Mouse (Mus musculus) urinary bladder, adult 2 months (tissue): ENCODE measurements at regions not wholly inside any gene's neighbourhood (a gene's known extent, or its start where the extent isn't known, plus 50 kb on each side); places are given as distances from the start of the nearest gene placed in this dataset.

ENCODE experiments used
- DNase-seq: peaks from one replicate; pipeline ENCODE4 v3.0.0; 2022; ENCODE audit warnings: low spot score

DNA sequence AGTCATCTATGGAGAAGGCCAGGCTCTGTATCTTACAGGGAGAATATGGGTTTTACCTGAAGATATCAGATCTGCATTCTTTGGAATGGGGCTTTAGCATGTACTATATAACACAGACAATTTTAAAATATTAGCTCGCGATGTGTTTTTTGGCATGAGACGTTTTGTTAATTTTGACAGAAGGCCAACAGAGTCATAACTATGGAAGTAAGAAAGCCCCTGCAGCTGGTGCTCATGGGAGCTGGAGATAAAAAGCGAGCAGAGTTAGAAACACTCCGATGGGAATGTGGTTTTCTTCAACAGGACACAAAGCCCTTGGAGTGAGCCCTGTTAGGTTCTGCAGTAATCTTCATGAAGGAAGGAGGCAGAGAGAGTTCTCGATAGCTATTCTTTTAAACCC is 176.6 kb downstream of the Rps12 start:
- no peak for DNase-seq

DNA sequence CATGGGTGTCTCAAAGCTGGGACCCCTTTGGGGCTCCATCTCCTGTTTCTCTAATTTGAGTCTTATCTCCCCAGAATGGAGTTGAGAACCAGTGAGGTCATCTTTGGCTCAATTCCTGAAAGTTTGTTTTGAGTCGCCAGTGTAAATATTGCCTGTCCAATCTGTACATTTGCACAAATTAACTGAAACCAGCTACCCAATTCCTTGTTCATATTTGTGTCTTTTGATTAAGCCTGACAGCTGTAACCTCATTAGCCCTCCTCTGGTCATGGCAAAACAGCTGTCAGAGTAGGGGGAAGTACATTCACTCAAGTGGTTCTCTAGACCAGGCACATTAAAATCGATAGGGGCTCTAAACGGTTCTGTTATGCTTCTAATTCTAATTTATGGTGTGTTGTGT is 177.0 kb downstream of the Rps12 start:
- no peak for DNase-seq

DNA sequence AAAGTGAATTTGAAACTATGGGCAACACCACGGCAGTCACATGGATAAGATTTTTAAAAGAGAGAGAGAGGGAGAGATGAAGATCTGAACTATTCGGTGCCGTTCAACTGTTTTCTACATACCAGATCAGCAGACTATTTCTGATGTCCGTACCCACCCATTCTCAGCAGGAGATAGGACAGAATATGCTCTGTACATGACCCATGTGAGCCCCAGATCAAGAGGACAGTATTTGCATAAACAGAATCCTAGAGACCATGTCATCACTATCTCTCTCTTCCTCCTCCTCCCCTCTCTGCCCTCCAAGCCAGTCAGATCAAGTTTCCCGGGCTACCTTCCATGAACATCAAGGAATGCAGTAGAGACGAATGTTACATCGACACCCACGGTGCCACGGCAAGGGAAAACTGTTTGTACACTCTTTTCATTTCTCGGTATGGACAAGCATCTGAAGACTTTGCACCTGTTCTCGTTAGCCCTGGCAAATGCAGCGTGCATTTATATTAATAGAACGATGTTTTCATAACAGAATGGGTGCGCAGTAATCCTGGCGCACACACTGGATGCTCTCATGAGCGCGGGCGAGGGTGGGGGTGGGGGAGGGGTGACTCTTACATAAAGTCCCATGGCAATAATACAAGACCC is 177.7 kb downstream of the Rps12 start:
- DNase-seq = no peak

DNA sequence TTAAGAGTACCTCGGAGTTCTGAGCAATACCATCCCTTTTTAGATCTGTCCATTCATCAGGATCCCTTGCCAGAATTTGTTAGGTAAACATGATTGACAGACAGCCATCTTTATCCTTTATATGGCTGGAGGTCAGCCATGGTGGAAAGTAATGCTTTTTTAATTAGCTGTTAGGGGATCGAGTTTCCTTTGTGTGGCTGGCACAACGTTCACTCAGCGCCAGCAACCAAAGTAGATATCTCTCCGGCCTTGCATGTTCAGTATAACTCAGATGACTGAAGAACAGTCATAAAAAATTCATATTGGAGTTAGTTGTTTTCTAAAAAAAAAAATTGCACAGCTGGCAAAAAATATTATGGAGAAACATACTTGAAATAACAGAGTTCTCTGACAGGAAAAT is 186.4 kb downstream of the Rps12 start:
- DNase-seq = no peak

DNA sequence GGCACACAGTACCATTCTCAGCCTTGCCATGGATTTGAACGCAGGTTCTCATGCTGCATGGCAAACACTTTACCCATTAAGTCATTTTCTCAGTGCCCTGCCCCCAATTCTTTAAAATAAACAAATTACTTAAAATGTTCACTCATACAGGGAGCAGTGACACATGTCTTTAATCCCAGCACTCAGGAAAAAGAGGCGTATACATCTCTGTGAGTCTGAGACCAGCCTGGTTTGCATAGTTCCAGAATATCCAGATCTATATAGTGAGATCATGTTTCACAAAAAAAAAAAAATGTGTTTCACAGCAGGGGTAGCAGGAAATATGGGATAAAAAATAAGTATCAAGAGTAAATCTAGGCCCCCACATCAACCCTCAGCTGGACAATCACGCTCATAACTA is 191.5 kb downstream of the Rps12 start:
- DNase-seq = no peak

DNA sequence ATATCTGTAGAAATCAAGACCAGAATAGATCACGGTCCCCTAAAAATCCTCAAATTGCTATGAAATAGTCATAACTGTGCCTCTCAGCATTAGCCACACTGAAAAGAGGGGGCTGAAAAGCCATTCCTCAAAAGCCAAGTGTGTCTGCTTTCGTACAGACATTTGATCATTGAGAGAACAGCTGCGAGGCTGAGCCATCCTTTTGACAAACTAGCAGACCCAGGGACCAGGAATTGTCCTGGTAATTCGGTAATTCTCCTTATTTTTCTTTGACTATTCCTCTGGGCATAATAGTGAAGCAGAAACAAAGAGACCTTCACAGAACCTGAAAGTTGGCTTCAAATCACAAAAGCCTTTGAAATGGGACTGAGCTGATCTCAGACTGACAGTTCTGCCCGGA is 206.8 kb downstream of the Rps12 start:
- DNase-seq = no peak

DNA sequence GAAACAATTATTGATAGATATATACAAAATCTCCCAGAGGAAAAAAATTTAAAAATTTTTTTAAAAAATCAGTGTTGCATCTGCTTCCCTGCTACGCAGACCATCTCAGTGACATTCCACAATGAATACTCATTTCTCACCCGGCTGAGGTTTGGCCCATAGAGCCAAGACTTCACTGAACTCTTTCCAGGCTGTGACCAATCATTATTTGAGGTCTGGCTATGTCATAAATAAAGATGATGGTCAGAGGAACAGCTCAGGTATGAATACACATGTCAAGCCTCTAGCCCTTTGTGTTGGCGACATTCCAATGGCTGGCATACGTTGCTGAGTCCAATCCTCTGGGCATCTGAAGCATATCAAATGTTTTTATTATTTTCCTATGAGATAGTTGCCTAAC is 216.1 kb downstream of the Rps12 start:
- DNase-seq = no peak

DNA sequence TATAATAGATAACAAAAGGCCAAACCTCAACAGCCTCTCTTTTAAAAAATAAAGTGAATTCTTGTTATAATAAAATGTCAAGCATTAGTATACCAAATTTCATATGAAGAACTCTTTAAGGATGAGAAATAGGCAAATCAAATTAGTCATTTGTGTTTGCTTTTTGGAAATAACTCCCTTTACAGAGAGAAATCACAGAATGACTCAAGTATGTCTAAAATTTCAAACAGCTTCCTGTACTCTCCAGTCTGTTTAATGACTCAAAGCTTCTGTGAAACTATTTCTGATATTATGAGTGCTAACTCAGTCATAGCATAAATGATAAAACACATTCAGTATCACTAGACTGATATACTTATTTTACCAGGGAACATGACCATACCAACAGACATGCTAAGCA is 217.7 kb downstream of the Rps12 start:
- DNase-seq = no peak

DNA sequence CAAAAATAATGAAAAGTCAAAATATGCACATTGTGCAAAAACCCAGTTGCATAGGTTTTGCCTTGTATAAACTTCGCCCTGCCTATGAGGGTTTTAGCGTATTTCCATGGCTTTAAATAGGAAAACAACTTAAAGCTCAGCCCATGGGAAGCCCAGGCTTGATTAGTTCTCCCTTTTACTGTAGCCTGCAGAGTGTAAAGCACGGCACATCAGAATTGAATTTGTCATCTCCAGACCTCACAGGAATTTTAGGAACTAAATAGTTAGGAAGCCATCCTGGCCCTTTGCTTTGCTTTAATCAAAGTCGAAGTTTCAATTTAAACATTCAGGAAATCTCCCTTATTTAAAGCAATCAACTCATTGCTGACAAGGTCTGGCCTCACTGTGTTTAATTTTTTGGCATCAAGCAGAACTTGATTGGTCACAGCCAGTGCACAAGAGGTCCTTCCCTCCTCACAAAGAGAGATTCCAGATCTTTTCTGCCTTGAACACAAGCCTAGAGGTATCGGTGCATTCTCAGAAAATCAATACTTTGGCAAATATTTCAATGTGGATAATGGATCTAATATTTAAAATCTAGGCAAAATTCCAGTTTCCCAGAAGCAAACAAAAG is 211.8 kb upstream of the Eya4 start:
- DNase-seq = no peak

DNA sequence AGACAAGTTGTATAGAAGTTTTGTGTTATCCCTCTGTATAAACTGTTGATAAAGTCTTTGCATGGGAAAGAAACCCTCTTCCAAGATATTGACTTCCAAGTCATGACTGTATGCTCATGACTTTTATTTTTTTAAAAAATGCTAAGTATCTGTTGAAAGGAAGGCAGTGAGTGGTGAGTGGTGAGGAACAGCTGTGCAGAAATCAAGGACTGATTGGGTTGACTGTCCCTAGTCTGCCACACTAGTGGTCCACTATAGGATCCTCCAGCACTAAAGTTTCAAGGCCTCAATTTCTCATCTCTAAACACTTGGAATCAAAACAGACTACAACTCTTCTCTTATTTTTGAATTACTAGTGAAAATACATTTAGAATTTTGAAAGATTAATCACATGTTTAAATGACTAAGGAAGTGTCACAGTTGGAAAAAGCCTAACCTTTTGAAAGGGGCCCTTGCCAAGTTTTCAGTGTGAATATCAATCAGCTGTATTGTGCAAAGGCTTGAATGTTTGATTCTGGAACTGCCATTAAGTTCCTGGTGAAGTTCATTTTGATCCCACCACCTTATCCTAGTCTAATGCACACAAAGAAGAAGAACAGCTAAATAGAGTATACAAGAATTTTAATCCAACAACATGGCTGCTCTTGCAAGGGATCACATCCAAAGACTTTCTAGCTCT is 209.5 kb upstream of the Eya4 start:
- no peak for DNase-seq

DNA sequence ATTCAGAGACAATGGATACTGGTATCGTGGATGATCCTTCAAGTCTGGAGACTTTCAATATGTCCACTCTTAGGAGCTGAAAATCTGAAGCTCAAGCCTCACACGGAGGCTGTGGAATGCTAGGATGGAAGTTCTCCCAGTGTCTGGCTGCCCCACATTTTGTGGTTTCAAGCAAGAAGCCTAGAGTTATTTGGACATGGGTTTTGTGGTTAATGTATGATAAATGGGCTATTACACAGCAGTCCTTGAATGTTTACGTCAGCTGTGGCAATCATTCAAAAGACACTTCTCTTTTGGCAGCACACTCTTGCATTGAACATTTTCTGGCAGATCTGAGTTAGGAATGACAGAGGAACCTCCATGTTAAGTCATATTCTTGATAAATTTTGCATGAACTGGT is 207.2 kb upstream of the Eya4 start:
- DNase-seq = no peak

DNA sequence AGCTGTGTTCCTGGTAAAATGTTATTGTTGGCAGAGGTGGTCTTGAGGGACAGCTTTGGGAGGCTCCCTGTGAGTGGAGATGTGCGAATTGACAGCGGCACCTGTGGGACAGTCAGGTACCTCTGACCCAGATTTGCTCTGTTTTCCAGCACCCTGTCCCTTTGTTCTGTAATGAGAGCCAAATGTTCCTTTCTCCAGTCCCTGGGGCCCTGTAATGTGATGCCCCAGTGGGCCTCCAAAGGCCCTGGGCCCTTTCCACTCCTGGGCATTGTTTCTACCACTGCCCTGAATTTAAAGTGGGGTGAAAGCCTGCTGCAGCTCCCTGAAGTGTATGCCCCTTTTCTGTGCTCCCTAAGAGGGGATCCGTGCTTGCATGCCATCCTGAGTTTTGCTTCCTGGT is 198.6 kb upstream of the Eya4 start:
- no peak for DNase-seq

DNA sequence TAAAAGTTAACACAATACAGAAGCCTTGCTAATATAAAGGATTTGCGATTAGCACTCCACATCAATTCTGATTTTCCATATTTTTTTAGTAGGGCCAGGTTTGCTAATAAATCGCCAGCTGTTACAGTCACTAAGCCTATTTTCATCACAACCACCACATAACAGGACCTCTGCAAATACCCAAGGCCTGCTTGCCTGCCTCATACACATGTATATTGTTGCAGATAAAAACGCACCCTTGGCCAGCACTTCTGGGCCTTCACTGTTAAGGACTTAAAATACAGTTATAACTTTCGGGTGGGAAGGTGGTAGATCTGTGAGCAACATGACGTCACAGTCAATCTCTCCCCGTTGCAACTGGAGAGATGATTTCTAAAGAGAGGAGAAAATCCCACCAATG is 197.7 kb upstream of the Eya4 start:
- no peak for DNase-seq

DNA sequence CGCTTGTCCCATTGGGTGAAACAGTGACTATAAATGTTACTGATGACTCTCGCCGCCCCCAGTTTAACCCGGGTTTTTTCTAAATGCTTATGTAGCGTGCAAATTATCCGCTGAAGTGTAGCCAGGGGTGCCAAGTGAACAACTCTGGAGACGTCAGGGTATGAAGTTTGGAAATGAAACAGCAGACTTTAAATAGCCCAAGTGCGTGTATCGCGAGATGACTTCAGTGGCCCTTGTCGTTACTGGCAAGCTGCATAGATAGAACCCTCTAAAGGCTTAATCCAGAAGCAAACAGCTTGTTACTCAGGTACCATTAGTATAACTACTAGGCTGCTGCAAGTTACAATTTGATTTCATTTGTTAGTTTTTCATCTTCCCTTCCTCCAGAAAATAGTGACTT is 192.1 kb upstream of the Eya4 start:
- no peak for DNase-seq

DNA sequence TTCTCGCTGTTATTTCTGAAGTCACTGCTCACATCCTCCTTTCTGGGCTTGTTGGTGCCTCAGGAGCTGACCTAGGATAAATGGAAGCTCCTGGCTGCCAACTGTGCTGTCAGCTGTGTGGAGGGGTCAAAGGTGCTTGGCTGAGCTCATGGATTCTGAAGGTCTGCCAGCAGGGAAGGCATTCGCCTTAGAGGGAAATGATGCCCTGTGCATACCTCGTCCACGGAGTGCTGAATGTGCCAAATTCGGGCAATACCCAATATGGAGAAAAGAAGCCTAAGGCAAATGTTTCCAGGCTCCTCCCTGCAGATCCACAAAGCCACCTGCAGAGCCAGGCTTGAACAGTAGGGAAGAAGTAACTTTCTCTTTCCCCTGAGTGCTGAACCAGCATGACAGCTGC is 191.3 kb upstream of the Eya4 start:
- no peak for DNase-seq

DNA sequence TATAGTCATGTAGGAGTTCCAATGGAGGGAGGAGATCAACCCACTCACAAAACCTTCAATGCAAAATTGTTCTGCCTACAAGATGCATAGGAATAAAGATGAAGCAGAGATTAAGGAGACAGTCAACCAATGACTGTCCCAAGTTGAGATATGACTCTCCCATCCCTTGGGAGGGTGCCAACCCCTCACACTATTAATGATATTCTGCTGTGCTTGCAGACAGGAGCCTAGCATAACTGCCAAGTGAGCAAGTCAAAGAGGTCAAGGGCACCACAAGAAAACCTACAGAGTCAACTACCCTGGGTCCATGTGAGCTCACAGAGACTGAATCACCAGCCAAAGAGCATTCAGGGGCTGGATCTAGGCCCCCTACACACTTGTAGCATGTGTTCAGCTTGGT is 184.1 kb upstream of the Eya4 start:
- no peak for DNase-seq

DNA sequence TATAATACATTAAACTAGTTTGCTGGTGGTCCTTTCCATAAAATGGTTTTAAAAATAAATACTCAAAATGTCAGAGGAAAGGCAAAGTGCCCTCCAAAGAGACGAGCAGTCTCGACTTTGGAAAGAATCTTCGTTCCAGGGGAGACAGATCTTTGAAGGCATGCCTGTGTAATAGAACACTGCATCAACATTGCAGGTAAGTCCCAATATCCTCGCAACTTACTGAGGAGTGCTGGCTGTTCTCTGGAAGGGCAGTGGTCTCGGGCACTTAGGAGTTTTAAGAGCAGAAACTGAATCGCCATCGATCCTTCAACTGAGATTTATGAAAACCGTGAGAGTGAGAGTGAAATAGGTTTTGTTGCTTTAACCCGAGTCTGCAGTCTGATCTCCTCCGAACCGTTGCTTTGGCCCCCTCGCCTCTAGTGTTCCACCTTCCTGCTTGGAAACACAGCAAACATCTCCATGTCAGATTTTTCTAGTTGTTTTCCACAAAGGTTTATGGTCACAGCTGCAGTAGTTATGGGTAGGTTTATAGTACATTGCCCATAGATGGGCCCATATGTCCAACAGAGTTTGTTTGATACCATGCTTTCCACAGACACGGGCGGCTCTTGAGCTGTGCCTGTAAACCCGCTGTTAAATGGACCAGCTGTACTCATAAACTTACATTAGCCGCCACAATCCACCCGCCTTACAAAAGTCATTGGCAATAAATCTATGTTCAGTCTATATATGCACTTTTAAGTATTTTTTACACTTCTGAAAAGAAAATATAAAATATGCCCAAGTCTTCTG is 181.6 kb upstream of the Eya4 start:
- DNase-seq = no peak

DNA sequence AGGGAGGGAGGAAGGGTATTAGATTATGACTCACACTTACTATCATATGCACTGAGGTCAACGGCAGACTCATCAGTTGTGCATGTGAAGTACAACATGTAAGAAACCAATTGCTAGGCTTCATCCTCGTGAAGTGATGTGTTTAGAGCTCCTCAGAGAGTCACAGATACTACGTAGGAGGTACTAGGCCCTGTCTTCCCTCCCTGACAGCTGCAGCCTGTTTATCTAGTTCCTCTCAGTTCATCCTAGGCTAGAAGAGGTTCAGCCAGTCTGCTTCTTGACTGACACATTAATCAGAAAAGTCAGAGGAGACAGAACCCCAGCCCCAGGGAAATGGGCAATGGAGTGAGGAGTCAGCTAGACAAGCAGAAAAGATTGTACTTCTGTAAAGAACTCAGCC is 180.1 kb upstream of the Eya4 start:
- no peak for DNase-seq

DNA sequence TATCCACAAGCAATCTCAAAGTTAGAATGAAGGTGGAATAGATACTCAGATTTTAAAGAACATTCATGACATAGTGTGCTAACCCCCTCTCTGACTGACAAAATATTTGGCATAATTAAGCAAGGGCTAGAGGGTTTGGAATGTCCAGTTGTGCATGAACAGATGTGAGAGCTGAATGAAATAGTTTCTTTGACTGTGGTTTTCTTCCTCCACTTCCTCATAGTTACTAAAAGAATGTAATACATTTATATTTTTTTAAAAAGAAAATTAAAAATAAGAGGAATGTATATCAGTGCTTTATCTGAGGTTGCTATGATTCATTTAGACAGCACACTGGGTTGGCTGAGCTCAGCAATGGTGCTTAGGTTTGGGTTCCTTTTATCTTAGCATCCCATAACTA is 176.2 kb upstream of the Eya4 start:
- DNase-seq = no peak

DNA sequence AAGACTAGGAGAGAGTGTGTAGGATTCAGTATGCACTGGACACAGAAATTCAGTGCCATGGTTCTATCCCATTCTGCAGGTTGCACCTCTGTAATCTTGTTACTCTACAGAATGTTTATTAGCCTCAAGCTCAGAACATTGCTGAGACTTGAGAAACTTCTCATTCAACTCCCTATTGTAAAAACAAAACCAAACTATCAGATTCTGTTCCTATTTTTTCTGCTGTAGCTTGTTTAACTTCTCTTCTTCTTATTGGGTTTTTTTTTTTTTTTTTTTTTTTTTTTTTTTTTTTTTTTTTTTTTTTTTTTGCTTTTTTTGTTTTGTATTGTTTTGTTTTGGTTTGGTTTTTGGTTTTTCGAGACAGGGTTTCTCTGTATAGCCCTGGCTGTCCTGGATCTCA is 172.1 kb upstream of the Eya4 start:
- no peak for DNase-seq

DNA sequence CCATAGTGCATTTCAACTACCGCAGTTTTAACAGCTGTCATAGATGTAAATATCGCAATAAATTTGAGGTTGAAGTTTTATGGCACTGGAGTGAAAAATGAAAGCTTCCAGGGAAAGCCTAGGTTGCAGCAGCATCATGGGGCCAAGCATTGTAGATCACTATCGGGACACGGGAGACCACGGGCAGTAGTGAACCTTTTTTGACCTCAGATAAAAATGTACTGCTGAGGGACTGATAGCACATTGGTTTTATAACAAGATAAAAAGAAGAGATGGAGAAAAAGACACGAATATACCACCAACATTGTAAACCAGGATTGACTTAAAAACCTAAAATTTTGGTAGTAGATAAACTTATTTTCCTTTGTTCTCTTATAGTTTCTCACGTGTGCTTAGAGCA is 143.1 kb upstream of the Eya4 start:
- no peak for DNase-seq

DNA sequence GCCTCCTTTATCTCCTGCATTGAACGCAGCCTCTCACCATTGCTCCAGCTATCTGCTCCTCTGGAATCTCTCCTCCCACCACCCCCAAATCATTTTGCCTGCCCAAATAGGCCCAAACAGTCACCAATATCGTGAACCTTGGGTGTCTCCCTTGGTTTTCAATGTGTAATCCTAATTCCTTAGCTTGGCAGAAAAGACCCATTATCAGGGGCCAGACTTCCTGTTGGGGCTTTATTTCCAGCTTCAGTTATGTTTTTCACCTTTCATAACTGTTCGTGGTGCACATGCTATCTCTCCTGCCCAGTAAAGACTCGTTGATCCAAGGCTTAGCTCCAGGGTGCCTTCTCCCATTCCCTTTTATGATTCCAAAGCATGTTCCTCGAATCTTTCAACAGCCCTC is 142.4 kb upstream of the Eya4 start:
- no peak for DNase-seq

DNA sequence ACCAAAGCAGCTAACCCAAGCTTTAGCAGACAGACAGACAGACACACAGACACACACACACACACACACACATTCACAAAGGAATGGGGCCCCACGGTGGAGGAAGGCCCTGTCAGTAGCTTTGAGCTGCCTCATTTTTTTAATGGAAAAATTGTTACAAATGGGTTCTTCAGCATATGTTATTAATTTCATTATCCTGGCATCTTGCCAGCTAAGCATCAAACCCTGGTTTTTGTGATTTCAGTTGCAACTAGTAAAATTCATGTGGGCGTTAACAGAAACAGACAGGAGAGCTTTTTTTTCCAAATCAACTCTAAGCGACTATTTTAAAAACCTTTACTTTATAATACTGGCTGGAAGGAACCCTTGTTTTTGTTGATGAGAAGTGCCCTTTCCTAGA is 138.4 kb upstream of the Eya4 start:
- no peak for DNase-seq
